Mouse (Mus musculus): ENCODE data around the gene Rundc3a.

Rundc3a gene

DNA sequence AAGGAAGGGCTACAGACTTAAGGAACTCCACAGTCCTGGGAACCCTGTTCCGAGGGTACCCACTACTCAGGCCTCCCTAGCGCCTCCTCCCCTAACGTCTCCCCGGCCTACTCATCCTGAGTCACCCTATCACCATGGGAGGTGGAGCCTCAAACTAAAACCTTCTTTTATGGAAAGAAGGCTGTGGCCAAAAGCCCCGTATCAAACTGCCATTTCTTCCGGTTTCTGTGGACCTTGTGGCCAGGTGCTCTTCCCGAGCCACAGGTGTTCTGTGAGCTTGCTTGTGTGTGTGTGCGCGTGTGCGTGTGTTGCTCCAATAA is 43.2 kb downstream of the Rundc3a start:
- DNase-seq: no peak

DNA sequence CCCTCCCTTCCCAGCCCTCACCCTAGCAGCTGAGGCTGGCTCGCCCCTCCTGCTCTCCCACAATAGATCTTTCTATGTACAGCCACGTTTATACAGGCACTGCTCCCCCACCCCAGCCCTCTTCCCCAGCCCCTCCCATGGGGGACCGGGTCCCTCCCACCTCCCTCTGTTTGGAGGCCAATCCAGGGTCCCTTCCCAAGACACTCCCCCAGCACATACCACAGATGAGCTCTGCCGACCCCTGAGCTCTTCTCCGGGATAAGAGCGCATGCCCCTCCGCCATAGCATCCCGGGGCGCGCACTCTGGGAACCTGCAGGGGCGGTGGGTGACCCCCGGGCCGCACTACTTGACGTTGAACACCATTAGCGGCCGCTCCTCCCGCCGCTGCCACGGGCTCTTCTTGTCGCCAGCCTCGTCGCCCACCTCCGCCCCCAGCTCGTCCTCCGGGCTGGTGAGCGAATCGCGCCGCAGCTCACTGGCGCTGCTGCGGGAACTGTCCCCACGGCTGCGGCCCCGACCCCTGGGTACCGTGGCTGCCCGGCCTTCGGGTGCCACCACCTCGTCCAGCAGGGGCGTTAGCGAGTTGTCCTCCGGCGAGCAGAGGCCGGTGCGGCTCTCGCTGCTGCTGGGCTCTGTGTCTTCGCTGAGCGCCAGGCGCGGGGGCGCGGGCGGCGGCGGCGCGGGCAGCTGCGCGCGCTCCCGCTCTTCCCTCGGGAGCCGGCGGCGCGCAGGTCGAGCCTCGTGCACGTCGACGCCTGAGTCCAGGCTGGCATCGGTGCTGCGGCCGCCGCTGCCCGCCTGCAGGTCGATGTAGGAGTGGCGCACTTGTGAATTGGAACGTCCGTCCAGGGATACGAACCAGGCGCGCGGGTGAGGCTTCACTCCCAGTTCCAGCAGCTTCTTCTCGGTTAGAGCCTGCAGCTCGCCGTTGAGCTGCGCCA is 44.2 kb downstream of the Rundc3a start:
- peak; percentile 83 for DNase-seq

DNA sequence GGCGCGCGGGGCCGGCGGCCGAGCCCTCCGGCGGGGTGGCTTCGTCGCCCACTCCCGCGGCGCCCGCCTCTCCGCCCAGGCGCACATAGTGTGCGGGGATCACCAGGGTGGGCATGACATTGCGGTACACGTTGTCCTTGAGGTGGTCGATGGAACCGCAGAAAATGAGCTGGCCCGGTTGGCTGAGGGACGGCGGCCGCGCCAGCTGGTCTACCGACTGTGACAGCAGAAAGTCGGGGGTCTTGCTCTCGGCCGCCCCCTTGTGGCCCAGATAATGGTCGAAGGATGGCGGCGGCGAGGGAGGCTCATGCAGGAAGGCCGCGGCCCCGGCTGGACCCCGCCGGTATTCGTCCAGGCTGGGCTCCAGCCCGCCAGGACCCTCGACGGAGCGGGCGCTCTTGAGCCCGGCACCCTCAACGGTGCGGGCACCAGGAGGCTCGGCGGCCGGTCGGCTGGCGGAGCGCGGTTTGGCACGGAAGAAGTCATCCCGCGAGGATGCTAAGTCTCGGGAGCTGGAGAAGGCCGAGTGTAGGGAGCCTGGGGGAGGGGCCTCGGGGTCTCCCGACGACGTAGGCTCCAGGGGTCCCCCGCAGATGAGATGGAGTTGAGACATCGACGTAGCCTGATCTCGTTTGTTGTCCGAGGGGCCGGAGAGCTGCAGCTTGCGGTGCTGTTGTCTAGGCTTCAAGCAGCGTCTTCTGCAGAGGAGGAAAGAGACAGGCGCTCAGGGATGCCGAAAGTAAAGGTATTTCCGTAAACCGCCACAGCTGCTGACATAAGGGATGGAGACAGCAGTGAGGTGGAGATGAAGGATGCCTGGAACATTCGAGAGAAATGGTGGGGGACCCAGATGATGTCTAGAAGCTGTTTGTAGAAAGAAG is 45.2 kb downstream of the Rundc3a start:
- DNase-seq: peak; percentile 90

DNA sequence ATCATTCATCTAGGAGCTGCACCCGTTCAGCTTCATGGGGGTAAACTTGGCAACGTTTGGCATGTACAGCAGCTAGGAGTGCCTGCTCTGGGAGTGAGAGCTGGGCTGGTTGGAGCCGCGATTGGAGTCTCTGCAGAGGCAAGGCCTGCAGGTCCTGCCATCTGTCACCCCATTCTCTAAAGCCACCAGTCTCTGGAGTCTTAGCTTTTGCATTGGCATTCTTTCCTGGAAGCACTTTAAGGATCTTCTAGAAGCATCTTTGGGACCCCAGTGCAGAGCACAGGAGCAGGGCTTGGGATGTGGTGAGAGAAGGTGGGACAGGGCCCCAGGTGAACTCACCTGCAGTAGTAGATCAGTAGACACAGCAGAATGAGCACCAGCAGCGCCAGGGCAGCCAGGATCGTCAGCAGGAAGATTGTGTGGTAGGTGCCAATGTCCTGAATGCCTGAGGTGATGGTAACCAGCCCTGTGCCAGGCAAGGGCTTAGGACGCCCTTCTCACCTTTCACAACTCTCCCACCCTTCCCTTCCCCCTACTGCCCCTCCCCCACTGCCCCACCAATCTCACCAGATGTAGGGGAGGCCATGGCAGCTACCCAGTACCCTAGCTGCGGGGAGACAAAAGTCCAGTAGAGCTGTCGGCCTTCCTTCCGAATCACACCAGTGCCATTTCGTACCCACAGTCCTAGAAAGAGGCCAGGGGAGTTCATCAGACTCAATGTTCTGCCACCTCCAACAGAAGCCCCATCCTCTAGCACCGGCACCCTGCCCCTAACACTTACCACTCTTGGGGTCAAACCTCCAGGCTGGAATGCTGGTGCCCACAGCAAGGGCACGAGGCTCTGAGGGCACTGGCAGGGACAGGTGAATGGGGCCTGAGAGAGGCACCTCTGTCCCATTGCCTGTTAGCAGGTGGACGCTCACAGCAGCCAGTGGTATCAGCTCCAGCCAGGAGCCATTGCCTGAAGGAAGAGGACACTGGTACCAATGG is 46.2 kb downstream of the Rundc3a start:
- DNase-seq: no peak

DNA sequence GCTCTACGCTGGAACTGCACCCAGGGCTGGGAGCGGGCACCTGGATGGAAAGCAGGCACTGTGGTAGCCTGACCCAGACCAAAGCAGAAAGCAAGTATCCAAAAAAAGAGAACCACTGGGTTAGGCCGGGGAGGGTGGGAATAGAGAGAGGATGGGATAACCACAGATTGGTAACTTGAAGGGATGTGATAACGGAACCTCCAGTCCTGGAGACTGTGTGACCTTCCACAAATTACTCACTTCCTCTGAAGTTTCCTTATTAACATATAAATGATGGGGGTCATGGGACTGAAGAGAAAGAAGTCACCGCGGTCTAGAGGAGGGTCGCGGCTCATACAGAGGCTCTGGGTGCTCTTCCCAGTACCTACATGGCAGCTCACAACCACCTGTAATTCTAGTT is 47.1 kb downstream of the Rundc3a start:
- DNase-seq: no peak

DNA sequence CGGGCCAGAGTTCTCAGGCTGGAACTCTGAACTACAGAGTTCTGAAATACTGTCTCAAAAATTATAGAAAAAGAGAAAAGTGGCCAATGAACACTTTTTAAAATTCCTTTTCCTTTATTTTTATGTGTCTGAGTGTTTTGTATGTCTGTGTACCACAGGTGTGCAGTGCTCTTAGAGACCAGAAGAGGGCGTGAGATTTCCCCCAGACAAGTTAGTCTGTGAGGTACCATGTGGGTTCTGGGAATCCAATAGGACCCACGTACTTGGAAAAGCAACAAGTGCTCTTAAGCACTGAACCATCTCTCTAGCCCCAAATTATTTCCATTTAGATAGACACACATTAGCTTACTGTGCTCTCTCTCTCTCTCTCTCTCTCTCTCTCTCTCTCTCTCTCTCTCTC is 48.2 kb downstream of the Rundc3a start:
- no peak for DNase-seq

DNA sequence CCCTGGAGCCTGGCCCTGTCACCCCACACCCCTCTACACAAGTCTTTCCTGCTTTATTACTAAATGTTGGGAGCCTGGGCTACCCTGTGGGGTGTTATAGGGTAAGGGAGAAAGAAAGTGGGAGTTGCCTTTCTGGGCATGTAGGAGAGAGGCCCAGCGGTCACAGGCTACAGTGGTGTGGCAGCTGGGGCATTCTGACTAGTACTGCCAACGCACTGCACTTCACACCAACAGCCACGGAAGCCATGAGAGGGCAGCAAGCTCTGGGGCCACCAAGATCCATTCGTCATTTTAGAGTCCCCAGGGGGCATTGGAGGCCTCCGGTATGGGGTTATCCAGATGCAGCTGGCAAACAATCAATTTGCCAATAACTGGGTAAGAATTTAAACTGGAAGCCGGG is 48.9 kb downstream of the Rundc3a start:
- DNase-seq: no peak

DNA sequence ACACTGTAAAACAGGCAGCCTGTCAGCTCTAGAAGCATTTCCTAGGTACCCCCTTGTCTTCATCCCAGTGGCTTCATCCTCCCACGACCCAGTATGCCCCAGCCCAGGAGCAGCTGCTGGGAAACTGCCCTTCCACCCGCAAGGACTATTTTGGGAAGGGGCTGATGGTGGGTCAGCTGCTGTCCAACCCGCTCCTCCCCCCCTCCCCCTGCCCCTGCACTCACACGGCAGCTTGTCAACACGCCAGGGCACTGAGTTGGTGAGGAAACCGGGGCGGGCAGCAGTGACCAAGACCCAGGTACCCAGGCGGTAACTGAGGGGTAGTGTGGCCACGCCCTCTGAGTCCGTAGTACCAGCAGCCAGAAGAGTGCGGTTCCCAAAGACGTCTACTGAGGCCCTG is 50.5 kb downstream of the Rundc3a start:
- DNase-seq: no peak

DNA sequence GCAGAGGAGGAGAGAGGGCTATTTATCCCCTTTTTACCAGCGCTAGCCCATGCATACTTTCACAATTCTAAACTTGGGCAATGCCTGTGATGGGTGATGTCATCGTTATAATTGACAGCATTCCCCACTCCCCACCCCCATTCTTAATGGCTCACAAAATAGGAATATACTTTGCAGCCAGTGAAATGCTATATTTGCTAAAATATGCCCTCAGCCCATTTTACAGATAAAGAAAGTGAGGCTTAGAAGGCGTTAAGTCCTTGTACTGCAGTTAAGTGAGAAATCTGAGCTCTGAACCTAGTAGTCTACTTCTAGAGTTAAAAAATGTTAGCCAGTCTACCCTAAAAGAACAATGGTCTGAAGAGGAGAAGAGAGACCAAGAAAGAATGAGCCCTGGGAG is 51.1 kb downstream of the Rundc3a start:
- no peak for DNase-seq

DNA sequence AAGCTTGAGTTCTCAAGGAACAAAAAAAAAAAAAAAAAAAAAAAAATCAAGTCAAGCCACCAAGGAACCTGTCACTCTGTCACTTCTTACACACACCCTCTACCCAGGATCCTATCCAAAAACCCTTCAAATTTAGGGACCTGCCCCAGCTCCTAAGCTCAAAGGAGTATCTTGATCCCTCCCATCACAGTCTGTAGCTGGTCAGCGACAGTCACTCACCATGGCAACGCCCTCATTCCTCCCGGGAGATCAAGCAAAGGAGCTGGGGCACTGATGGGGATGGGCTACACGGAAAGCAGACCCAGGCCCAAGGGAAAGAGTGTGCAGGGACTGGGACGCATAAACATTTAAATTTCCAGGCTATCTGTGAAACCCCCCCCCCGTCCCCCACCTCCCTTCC is 51.6 kb downstream of the Rundc3a start:
- DNase-seq: peak; percentile 47

DNA sequence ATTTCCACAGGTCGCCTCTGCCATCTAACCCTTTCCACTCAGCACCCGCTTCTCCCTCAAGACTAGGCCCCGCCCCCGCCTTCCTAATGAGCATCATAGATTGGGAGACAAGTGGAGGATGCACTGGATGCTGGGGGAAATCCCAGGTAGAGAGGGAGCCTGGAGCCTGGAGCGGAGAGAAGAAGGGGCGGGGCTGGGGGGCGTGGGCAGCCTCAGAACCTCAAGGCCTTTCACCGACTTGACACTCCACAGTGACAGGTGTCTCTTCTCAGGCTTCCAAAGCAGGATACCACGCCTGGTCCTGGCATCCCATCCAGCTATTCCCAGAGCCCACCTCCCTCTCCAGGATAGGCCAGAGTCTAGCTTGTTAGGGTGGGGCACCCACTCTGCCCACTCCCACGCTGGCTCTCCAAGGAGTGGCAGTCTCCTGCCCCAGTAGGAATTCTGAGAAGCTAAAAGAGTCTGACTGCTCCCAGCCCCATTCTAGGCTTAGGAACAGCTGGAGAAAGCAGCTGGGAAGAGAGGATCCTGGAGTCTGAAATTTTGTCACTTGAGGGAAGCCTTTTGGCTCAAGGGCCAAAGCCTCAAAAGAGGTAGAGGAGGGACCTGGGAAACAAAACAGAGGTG is 52.2 kb downstream of the Rundc3a start:
- peak; percentile 23 for DNase-seq

DNA sequence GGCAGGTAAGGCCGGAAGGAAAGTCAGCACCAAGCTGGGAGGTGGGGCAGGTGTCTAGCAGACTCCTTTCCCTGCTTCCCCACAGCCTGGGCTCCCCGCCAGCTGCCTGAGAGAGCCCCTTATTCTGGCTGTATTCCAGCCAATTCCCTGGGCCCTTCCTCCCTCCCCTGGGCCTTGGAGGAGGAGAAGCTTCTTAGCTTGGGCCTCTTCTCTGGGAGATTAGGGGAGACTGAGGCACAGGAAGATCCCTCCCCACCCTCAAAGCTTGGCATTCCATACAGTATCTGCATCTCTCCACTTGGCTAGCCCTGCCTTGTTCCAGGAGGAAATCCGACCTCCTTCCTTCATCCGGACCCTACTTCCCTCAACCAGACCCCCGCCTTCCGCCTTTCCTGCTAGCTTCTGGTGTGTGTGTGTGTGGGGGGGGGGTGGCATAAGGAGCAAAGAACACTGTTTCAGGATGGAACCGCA is 52.7 kb downstream of the Rundc3a start:
- no peak for DNase-seq

DNA sequence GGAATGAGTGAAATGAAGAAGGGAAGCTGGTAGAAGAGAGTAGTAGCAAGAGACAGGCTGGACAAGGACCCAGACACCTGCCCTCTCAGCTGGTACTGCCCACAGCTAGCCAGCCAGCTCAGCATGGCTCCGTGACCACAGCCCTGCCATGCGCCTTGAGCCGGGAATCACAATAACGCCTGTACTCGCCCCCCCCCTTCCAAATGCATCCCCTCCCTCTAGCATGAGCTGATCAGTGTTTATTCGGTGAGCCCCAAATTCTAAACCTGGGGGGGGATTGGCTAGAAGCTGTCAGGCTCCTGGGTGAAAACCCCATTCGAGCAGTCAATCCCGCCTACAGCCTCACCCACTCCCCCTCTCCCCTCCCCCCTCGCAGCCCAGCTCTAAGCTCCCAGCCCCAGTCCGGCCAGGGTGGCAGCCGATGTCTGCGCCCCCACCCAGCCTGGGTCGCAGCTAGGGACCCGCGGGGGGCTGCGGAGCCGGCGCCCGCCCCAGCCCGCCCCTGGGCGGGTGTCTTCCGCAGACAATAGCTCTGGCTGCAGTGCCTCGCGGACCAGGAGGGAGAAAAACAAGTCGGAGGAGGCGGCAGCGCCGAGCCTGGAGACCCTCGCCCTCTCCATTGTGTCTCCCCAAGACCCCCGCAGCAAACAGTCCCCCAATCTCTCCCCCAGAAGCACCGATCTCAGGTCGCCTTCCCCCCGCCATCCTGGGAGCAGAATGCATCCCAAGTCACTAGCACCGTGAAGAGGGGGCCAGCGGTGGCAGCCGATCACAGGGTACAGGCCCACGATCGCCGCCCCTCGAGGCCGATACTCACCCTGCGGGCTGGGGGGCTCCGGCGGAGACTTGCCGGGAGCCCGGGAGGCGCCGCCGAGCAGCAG is 53.6 kb downstream of the Rundc3a start:
- DNase-seq: peak; percentile 75

DNA sequence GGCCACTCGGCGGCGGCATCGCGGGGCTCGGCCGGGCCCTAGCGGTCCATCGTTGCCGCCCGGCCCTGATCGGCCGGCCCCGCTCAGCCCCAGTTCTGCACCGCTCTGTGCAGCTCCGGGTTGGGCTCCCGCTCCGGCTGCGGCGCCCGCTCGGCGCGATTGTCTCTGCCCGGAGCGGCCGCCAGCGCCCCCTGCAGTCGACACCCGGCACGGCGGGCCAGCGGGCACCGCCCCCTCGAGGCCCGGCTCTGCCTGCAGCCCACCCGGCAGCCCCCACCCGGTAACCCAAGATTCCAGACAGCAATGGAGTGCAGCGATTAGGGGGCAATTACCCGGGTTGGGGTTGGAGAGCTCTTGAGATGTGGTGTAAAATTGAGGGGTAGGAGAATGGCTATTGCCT is 54.3 kb downstream of the Rundc3a start, which contains the start of gene Fam171a2:
TSS of gene Fam171a2 (minus strand) at position 186 of the 400 bp plus-strand sequence.
- peak; percentile 89 for DNase-seq

DNA sequence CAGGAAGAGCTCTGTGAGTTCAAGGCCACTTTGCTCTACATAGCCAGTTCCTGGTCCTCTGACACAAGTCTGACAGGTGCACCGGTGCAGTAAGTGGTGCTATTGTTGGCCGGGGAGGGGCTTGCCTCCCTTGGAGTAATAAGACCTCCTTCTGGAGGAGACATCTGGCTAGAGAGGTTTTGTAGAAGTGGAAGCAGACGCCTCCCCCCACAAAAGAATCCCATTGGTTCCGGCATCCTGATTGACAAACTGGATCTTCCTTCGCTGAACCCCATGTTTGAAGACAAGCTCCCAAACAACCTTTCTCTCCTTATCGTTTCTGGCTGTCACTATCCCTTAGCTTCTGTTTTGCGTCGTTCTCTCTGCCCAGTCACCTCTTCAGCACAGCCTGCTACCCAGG is 55.1 kb downstream of the Rundc3a start:
- DNase-seq: no peak

DNA sequence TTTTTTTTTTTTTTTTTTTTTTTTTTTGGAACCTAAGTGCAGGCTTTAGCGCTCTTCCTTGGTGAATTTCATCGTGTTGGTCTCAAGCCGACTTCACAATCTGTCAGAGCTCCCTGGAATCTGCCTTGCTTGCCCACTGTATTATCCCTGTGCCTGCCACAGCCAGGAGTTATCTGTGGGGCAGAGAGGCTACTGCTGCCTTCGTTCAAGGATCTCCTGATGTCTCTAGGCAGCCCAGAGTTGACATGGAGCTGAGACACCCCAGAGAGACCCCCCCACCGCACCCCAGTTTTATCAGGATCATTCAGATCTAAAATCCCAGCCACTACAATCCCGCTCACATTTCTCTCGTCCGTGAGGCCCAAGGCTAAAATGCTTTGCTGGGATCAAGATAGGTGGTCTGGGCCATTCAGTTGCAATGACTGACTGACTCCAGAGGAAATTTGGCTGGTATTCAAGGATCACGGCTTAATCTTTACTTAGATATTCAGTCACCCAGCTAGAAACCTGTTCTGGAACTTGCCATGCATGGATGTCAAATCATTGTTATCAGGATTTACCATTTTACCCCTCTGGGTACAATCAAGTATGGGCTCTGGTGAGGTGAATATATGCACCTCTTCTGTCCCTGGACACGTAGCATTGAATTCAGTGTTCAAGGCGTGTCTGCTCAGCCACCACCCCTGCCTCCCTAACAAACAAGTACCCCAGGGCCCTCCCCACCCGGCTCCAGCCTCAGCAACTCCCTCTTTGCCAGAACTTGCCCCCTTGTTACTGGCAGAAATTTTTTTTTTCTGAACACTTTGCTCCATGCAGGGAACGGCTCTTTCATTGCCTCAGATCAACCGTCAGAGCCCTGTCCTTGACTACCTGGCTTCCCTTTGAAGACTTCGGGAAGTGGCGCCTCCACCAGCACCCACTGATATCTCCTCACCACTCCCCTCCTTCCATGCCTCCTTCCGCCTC is 56.1 kb downstream of the Rundc3a start:
- no peak for DNase-seq

Measured in embryo, embryonic 11 days (tissue).